Mouse (Mus musculus) stomach, embryonic 14.5 days (tissue): ENCODE measurements around the gene Zfp383. TPM values are rescaled to one million over a fixed set of nuclear protein-coding genes. Genes with fewer than 3 reads are reported as not detected.

Experiments
- ATAC-seq: fragments of 200-750 bp; cut with Nextera tagmentation; 2 replicates; pipeline ENCODE4 v1.8.0; 2017; ENCODE audit warnings: low read depth, moderate TSS enrichment; ENCODE audit not compliant: insufficient number of reproducible peaks, insufficient read depth, low FRiP score
- H3K27ac ChIP-seq: fragments of 300-500 bp; sonication (generic); 2 replicates; pipeline ENCODE4 v1.5.1; 2014; ENCODE audit warnings: mild to moderate bottlenecking, low read length, moderate library complexity, mixed read lengths
- H3K27me3 ChIP-seq: fragments of 300-500 bp; sonication (generic); 2 replicates; pipeline ENCODE4 v1.6.1; 2014; ENCODE audit warnings: low read length, control low read depth, mixed read lengths; ENCODE audit not compliant: control insufficient read depth, insufficient read depth
- H3K36me3 ChIP-seq: fragments of 300-500 bp; sonication (generic); 2 replicates; pipeline ENCODE4 v1.6.1; 2014; ENCODE audit warnings: mild to moderate bottlenecking, control low read depth, low read length, moderate library complexity, mixed read lengths; ENCODE audit not compliant: control insufficient read depth, insufficient read depth
- H3K4me1 ChIP-seq: fragments of 300-500 bp; sonication (generic); 2 replicates; pipeline ENCODE4 v1.6.1; 2014; ENCODE audit warnings: low read length, control low read depth, mixed read lengths; ENCODE audit not compliant: control insufficient read depth, insufficient read depth
- H3K4me2 ChIP-seq: fragments of 300-500 bp; sonication (generic); replicated peaks from 2 replicates; pipeline ENCODE4 v1.6.1; 2014; ENCODE audit warnings: low read depth, low read length, control low read depth
- H3K4me3 ChIP-seq: fragments of 300-500 bp; sonication (generic); 2 replicates; pipeline ENCODE4 v1.5.1; 2014; ENCODE audit warnings: low read depth, low read length, control low read depth
- H3K9ac ChIP-seq: fragments of 300-500 bp; sonication (generic); replicated peaks from 2 replicates; pipeline ENCODE4 v1.6.1; 2014; ENCODE audit warnings: low read depth, mild to moderate bottlenecking, control low read depth, low read length, moderate library complexity, mixed read lengths
- H3K9me3 ChIP-seq: fragments of 300-500 bp; sonication (generic); 2 replicates; pipeline ENCODE4 v1.6.1; 2016; ENCODE audit warnings: low read depth, low read length, control low read depth; ENCODE audit not compliant: control insufficient read depth
- WGBS: fragments of 180-500 bp; shearing (Covaris S2); extraction: QIAGEN DNeasy Blood & Tissue Kit; methylation state at CpG from one replicate; pipeline ENCODE4 v1.1.7; 2014; 5-methylcytosine and 5-hydroxymethylcytosine counted together
- polyA plus RNA-seq: library from polyadenylated mRNA; unstranded; fragments of >200 nt; fragmentation: Nextera tagmentation; extraction: Ambion mirVana; gene quantifications from 2 replicates; pipeline ENCODE4 v1.2.1, GENCODE M21; 2014

The Zfp383 gene
- polyA plus RNA-seq, 1 experiment from 2014 or later = 6.7 TPM

- Histone ChIP-seq H3K9me3 (peaks cover 37% of the 10 kb centered on the region), H3K36me3 (peaks cover 41% of the 10 kb centered on the region), H3K4me1 (no peaks in the 10 kb centered on the region), H3K4me2 (no peak overlapping the region), H3K4me3 (no peak overlapping the region), H3K27ac (no peak overlapping the region), H3K27me3 (no peaks in the 10 kb centered on the region), H3K9ac (no peak overlapping the region)
- no peak for ATAC-seq
- 92% methylated on average over 4 of the region's 4 CpGs for whole genome bisulfite sequencing
Measured at GRCm38 (mm10) chr7:29892756-29893155, 15.3 kb upstream of the Zfp383 start.

DNA sequence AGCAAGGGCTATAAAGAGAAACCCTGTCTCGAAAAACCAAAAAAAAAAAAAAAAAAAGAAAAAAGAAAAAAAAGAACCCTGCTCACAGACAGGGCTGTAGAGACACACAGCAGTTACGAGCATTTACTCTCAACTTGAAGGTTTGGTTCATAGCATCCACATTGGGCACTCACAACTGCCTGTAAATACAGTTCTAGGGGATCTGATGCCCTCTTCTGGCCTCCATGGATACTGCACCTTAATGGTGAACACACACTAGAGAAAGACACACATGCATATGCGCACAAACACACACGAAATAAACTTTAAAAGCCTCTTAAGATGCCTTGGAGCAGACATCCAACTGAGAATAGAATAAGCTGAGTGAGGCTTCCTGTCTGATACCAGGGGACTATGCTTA, 9.7 kb upstream of the Zfp383 start:
- peaks cover 59% of the 10 kb centered on the region for H3K36me3 ChIP-seq
- no peaks in the 10 kb centered on the region for H3K4me1 ChIP-seq
- H3K4me2 ChIP-seq = no peak overlapping the region
- H3K27me3 ChIP-seq = no peaks in the 10 kb centered on the region
- H3K4me3 ChIP-seq = no peak overlapping the region
- H3K9ac ChIP-seq = no peak overlapping the region
- no peak overlapping the region for H3K27ac ChIP-seq
- peaks cover 28% of the 10 kb centered on the region for H3K9me3 ChIP-seq
- ATAC-seq = no peak
- WGBS = 92% methylated on average over 4 of the region's 4 CpGs

DNA sequence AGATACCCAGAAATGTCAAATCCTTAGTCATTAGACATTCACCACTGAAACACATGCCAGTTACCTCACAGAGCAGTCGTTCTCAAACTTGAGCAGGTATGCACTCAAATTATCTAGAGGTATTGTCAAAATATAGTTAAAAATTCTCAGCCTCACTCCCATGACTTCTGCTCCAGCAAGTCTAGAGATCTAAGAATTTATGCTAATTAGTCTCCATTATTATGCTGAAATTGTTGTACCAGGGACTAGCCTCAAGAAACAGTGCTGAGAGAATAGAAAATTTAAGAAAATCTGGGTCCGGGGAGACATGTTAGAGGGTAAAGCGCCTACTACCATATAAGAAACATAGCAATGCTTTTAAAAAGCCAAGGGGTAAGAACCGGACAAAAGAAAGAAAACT, 3.9 kb upstream of the Zfp383 start:
- H3K27me3 ChIP-seq = no peaks in the 10 kb centered on the region
- no peak overlapping the region for H3K4me2 ChIP-seq
- 95% methylated on average over 4 of the region's 4 CpGs for WGBS
- H3K27ac ChIP-seq = no peak overlapping the region
- H3K4me3 ChIP-seq = no peak overlapping the region
- H3K9ac ChIP-seq = no peak overlapping the region
- no peaks in the 10 kb centered on the region for H3K4me1 ChIP-seq
- no peaks in the 10 kb centered on the region for H3K9me3 ChIP-seq
- ATAC-seq = no peak
- peaks cover 18% of the 10 kb centered on the region for H3K36me3 ChIP-seq

GRCm38 (mm10) chr7:29905966-29906681, 1.9 kb upstream of the Zfp383 start, which contains the start of gene Zfp27:
Zfp27 (minus strand) TSS chr7:29906572.
- ATAC-seq = peak; percentile 84
- Histone ChIP-seq H3K27ac (peak within 1 kb of the TSS; percentile 96), H3K4me1 (peaks cover 10% of the 10 kb centered on the region; the same call in 1 of the 2 replicates), H3K9me3 (no peaks in the 10 kb centered on the region), H3K9ac (peak within 1 kb of the TSS; percentile 48), H3K36me3 (peaks cover 10% of the 10 kb centered on the region; the same call in 1 of the 2 replicates), H3K4me2 (peak within 1 kb of the TSS; percentile 61), H3K4me3 (peak within 1 kb of the TSS; percentile 59), H3K27me3 (no peaks in the 10 kb centered on the region)
- WGBS = under 1% methylated on average over 22 of the region's 22 CpGs

DNA sequence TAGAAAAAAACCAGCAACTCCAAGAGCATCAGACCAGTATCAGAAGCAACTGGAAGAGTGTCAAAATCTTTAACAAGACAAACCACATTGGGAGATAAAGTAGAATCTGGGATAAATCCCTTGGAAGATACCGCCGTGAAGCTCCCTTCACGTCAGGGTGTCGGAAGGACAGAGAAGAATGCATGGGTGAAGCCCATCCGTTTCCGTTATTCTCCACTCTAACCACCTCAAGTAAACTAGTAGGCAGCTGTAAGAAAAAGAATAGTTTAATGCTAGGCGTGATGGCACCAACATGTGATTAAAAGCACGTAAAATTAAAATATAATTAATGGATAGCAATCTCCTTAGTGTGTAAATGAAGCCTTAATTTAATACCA, 1.4 kb upstream of the Zfp383 start:
- Histone ChIP-seq H3K9ac (no peak overlapping the region; the same call in 1 of the 2 replicates), H3K4me1 (peaks cover 10% of the 10 kb centered on the region; the same call in 1 of the 2 replicates), H3K4me3 (peak overlapping the region; percentile 59), H3K27ac (peak overlapping the region; percentile 96), H3K36me3 (peaks cover 11% of the 10 kb centered on the region; the same call in 1 of the 2 replicates), H3K27me3 (no peaks in the 10 kb centered on the region), H3K9me3 (no peaks in the 10 kb centered on the region), H3K4me2 (peak overlapping the region; percentile 61)
- 23% methylated on average over 8 of the region's 8 CpGs for WGBS
- ATAC-seq = no peak; the same call in 1 of the 2 replicates

DNA sequence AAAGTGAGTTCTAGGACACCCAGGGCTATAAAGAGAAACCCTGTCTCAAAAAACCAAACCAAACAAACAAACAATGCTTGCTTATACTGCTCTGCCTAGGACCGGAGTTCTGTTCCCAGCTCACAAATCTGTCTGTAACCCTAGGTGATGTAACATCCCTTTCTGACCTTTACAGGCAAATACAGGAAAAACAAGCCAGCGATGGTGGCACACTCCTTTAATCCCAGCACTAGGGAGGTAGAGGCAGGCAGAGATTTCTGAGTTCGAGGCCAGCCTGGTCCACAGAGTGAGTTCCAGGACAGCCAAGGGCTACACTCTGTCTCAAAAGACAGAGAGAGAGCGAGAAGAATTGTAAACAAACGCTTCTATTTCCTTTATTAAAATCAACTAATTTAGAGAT, 817 bp upstream of the Zfp383 start:
- no peak for ATAC-seq
- peaks cover 14% of the 10 kb centered on the region; the same call in 1 of the 2 replicates for H3K36me3 ChIP-seq
- 89% methylated on average over 5 of the region's 5 CpGs for WGBS
- no peak overlapping the region for H3K4me2 ChIP-seq
- no peak overlapping the region for H3K9ac ChIP-seq
- H3K4me3 ChIP-seq = no peak overlapping the region
- H3K4me1 ChIP-seq = peaks cover 10% of the 10 kb centered on the region; the same call in 1 of the 2 replicates
- no peaks in the 10 kb centered on the region for H3K27me3 ChIP-seq
- no peaks in the 10 kb centered on the region for H3K9me3 ChIP-seq
- peak overlapping the region; percentile 75; the same call in 1 of the 2 replicates for H3K27ac ChIP-seq

DNA sequence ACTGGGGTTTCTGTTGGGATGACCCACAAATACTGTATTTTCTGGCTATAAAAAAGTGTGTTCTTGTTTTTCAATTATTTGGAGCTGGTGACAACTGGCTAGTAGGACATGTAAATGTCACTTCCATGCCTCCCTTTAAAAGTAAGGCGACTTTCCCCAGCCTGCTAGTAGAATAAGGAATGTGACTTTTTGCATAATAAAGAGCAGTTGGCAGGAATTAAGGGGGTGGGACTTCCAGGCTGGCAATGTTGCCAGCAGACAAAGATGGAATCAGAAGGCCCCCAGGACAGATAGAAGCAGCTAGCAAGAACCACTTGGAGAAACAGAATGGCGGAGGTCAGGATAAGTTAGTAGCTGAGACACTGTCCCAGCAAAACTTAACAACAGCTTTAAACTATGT, 2.2 kb downstream of the Zfp383 start:
- no peak overlapping the region for H3K27ac ChIP-seq
- H3K4me3 ChIP-seq = no peak overlapping the region
- H3K4me1 ChIP-seq = peaks cover 10% of the 10 kb centered on the region; the same call in 1 of the 2 replicates
- H3K4me2 ChIP-seq = no peak overlapping the region
- ATAC-seq = no peak
- 72% methylated on average over 2 of the region's 2 CpGs for WGBS
- no peak overlapping the region for H3K9ac ChIP-seq
- H3K27me3 ChIP-seq = no peaks in the 10 kb centered on the region
- H3K9me3 ChIP-seq = no peaks in the 10 kb centered on the region
- H3K36me3 ChIP-seq = peaks cover 35% of the 10 kb centered on the region

GRCm38 (mm10) chr7:29912172-29912571, 4.1 kb downstream of the Zfp383 start:
- no peak overlapping the region for H3K4me2 ChIP-seq
- H3K4me1 ChIP-seq = peaks cover 10% of the 10 kb centered on the region; the same call in 1 of the 2 replicates
- peaks cover 42% of the 10 kb centered on the region for H3K36me3 ChIP-seq
- no peak for ATAC-seq
- no peaks in the 10 kb centered on the region for H3K27me3 ChIP-seq
- no peak overlapping the region for H3K9ac ChIP-seq
- no peak overlapping the region for H3K27ac ChIP-seq
- WGBS = 91% methylated on average over 13 of the region's 13 CpGs
- no peak overlapping the region for H3K4me3 ChIP-seq
- no peaks in the 10 kb centered on the region for H3K9me3 ChIP-seq
